Mouse (Mus musculus): ENCODE data around the gene Tmem92. TPM values are rescaled to one million over a fixed set of nuclear protein-coding genes. Genes with fewer than 3 reads are reported as not detected.

Tmem92 gene
- total RNA-seq, 2 experiments from 2014 or later = not detected

- DNase-seq (ENCODE audit: low spot score in 2 of 2) = no peak
Measured at GRCm38 (mm10) chr11:94729565-94729964, 52.9 kb downstream of the Tmem92 start.

DNA sequence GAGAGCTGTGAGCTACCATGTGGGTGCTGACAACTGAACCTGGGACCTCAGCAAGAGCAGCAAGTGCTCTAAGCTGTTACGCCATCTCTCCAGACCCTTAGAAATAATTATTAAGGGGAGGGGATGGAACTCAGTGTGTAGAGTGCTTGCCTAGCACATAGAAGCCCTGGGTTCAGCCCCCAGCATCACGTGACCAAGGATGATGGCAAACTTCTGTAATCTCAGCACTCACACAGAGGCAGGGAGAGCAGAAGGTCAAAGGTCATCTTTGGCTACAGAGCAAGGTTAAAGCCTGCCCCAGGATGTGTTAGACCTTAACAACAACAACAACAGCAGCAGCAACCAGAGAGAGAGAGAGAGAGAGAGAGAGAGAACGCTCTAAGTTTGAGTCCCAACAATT, 54.0 kb downstream of the Tmem92 start:
- DNase-seq (ENCODE audit: low spot score in 2 of 2) = no peak

- no peak for DNase-seq (ENCODE audit: low spot score in 2 of 2)
Measured at GRCm38 (mm10) chr11:94727306-94727705, 55.2 kb downstream of the Tmem92 start.

Other genes starting within 250 kb of the Tmem92 start
- gene Rsad1, start 233.4 kb downstream of the Tmem92 start, total RNA-seq (2021) = 10 to 100 TPM; 10.5 to 13.4 TPM
- not detected for gene Chad, start 217.7 kb downstream of the Tmem92 start, total RNA-seq (2021)
- 10 to 100 TPM; 14.1 to 14.9 TPM for gene Acsf2, start 180.8 kb downstream of the Tmem92 start, total RNA-seq (2021)
- 10 to 100 TPM; 96.2 to 98.0 TPM for gene Lrrc59, start 152.9 kb downstream of the Tmem92 start, total RNA-seq (2021)
- 10 to 100 TPM; 70.9 to 73.3 TPM for gene Mrpl27, start 128.9 kb downstream of the Tmem92 start, total RNA-seq (2021)
- gene Eme1, start 128.7 kb downstream of the Tmem92 start, total RNA-seq (2021) = not detected
- 10 to 100 TPM; 20.7 to 22.6 TPM for gene Xylt2, start 105.2 kb downstream of the Tmem92 start, total RNA-seq (2021)
- gene Gm11541, start 78.2 kb downstream of the Tmem92 start, total RNA-seq (2021) = not detected
- gene Cdc34b, start 40.9 kb downstream of the Tmem92 start, total RNA-seq (2021) = under 1 TPM in 1 of 2 experiments, not detected in 1; 0.75 TPM
- gene Col1a1, start 153.5 kb upstream of the Tmem92 start, total RNA-seq (2021) = 10 to 100 TPM in 1 of 2 experiments, 1 to 10 TPM in 1; 8.8 to 11.2 TPM
- gene Hils1, start 184.9 kb upstream of the Tmem92 start, total RNA-seq (2021) = not detected
- not detected for gene Sgca, start 193.6 kb upstream of the Tmem92 start, total RNA-seq (2021)
- 100 to 1,000 TPM; 737 to 747 TPM for gene Ppp1r9b, start 208.3 kb upstream of the Tmem92 start, total RNA-seq (2021)
- 10 to 100 TPM; 25.8 to 33.7 TPM for gene Samd14, start 227.2 kb upstream of the Tmem92 start, total RNA-seq (2021)